Mouse (Mus musculus): ENCODE results near the gene Rap1b. TPM values are rescaled to one million over a fixed set of nuclear protein-coding genes. Genes with fewer than 3 reads are reported as not detected.

The Rap1b gene
- polyA plus RNA-seq, 1 experiment from 2014 or later: 87.0 TPM

GRCm38 (mm10) chr10:117864251-117864650 lies 18.4 kb upstream of the Rap1b start:
- H3K9me3 ChIP-seq (replicated peaks; ENCODE audit: control insufficient read depth, low read length): no peaks in the 10 kb centered on the region
- no peak overlapping the region for H3K9ac ChIP-seq (ENCODE audit: low read depth, low read length)
- WGBS (ENCODE audit: insufficient replicate concordance): 42% methylated on average over 4 of the region's 4 CpGs
- ATAC-seq (ENCODE audit: low read depth): no peak
- no peak overlapping the region for H3K4me3 ChIP-seq (ENCODE audit: low read depth, low read length)
- H3K27me3 ChIP-seq (ENCODE audit: control insufficient read depth, insufficient read depth, low read depth, low read length): no peaks in the 10 kb centered on the region
- H3K36me3 ChIP-seq (ENCODE audit: control insufficient read depth, insufficient read depth): no peaks in the 10 kb centered on the region
- no peak overlapping the region for H3K27ac ChIP-seq (ENCODE audit: low read length)
- H3K4me1 ChIP-seq (ENCODE audit: control insufficient read depth, low read depth, low read length): no peaks in the 10 kb centered on the region
- no peak overlapping the region for H3K4me2 ChIP-seq (ENCODE audit: low read depth, low read length)

DNA sequence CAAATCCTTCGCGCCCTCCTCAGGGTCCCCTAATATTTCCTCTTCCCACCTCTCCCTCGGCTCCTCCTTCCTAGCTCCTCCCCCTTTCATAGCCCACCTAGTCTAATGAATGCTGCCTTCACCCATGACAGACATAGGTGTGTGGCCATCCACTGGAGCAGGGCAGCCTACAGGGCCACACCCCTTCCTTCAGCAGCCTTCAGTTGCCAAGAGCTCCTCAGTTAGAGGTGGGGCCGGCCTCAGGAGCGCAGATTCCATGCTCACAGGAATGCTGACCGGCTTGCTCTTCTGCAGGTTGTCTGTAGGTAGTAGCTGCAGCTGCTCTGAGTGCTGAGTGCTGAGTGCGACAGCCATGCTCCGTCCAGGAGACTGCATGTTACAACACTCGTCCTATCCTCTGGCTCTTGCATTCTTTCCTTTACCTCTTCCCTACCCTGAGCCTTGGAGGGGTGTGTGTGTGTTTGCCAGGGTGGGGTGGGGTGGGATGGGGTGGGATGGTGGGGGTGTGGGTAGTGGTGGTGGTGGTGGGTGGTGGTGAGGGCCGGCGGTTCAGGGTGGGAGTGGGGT lies 16.3 kb upstream of the Rap1b start:
- WGBS (ENCODE audit: insufficient replicate concordance): 69% methylated on average over 11 of the region's 11 CpGs
- Histone ChIP-seq H3K4me1 (ENCODE audit: control insufficient read depth, low read depth, low read length) (no peaks in the 10 kb centered on the region), H3K4me3 (ENCODE audit: low read depth, low read length) (no peak overlapping the region), H3K36me3 (ENCODE audit: control insufficient read depth, insufficient read depth) (no peaks in the 10 kb centered on the region), H3K9ac (ENCODE audit: low read depth, low read length) (no peak overlapping the region), H3K9me3 (replicated peaks; ENCODE audit: control insufficient read depth, low read length) (no peaks in the 10 kb centered on the region), H3K4me2 (ENCODE audit: low read depth, low read length) (no peak overlapping the region), H3K27me3 (ENCODE audit: control insufficient read depth, insufficient read depth, low read depth, low read length) (no peaks in the 10 kb centered on the region), H3K27ac (ENCODE audit: low read length) (no peak overlapping the region)
- no peak for ATAC-seq (ENCODE audit: low read depth)

GRCm38 (mm10) chr10:117860958-117861357 lies 15.1 kb upstream of the Rap1b start:
- H3K36me3 ChIP-seq (ENCODE audit: control insufficient read depth, insufficient read depth): no peaks in the 10 kb centered on the region
- peak overlapping the region; percentile 22 for H3K27ac ChIP-seq (ENCODE audit: low read length)
- WGBS (ENCODE audit: insufficient replicate concordance): 20% methylated on average over 16 of the region's 16 CpGs
- no peaks in the 10 kb centered on the region for H3K9me3 ChIP-seq (replicated peaks; ENCODE audit: control insufficient read depth, low read length)
- peak overlapping the region; percentile 39; the same call in 1 of the 2 replicates for H3K4me2 ChIP-seq (ENCODE audit: low read depth, low read length)
- H3K4me1 ChIP-seq (ENCODE audit: control insufficient read depth, low read depth, low read length): no peaks in the 10 kb centered on the region; the same call in 1 of the 2 replicates
- H3K9ac ChIP-seq (ENCODE audit: low read depth, low read length): no peak overlapping the region
- no peak overlapping the region for H3K4me3 ChIP-seq (ENCODE audit: low read depth, low read length)
- ATAC-seq (ENCODE audit: low read depth): peak; percentile 73
- H3K27me3 ChIP-seq (ENCODE audit: control insufficient read depth, insufficient read depth, low read depth, low read length): no peaks in the 10 kb centered on the region

DNA sequence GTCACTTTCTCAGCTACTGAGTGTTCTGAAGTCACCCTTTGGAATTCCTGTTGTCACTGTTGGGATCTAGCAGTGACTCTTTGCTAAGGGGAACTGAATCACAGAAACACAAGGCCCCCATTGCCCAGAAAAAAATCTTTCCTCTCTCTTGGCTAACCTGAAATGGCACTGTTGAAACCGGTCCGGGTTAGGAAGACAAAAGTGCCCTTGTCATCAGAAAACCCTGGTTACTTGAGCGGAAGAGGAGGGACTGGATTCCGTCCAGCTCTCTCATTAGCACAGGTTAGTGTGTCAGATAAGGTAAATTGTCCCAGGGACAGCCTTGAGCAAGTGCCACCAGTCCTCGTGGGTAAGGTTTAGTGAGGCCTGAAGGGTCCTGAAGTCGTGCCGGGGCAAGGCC lies 14.5 kb upstream of the Rap1b start:
- peak overlapping the region; percentile 22 for H3K27ac ChIP-seq (ENCODE audit: low read length)
- peak; percentile 15; the same call in 1 of the 2 replicates for ATAC-seq (ENCODE audit: low read depth)

DNA sequence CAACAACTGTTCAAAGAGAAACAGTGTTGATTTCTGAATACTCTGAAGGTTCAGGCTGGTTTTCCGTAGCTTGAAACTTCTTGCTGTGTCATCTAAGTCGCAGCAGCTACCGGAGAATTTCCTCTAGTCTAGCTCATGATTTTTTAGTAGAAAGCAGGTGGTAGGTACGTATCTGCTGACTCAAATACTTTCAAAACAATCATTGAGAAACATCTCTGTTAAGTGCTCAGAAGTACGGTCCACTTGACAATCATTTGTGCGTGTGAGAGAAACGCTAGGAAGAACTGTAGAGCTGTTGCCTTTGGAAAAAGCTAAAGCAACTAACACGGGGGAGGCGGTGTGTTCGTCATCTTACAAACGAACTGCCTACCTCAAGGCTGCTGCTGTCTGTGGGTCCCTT lies 14.0 kb upstream of the Rap1b start:
- Histone ChIP-seq H3K4me1 (ENCODE audit: control insufficient read depth, low read depth, low read length) (no peaks in the 10 kb centered on the region; the same call in 1 of the 2 replicates), H3K4me2 (ENCODE audit: low read depth, low read length) (no peak overlapping the region), H3K36me3 (ENCODE audit: control insufficient read depth, insufficient read depth) (no peaks in the 10 kb centered on the region), H3K9me3 (replicated peaks; ENCODE audit: control insufficient read depth, low read length) (no peaks in the 10 kb centered on the region), H3K4me3 (ENCODE audit: low read depth, low read length) (no peak overlapping the region), H3K27me3 (ENCODE audit: control insufficient read depth, insufficient read depth, low read depth, low read length) (no peaks in the 10 kb centered on the region), H3K27ac (ENCODE audit: low read length) (no peak overlapping the region), H3K9ac (ENCODE audit: low read depth, low read length) (no peak overlapping the region)
- ATAC-seq (ENCODE audit: low read depth): no peak
- WGBS (ENCODE audit: insufficient replicate concordance): 62% methylated on average over 11 of the region's 11 CpGs

More for the DNA sequence above, 14.5 kb upstream of the Rap1b start:
- WGBS (ENCODE audit: insufficient replicate concordance): 52% methylated on average over 7 of the region's 7 CpGs
- Histone ChIP-seq H3K27me3 (ENCODE audit: control insufficient read depth, insufficient read depth, low read depth, low read length) (no peaks in the 10 kb centered on the region), H3K4me2 (ENCODE audit: low read depth, low read length) (no peak overlapping the region), H3K9ac (ENCODE audit: low read depth, low read length) (no peak overlapping the region), H3K4me3 (ENCODE audit: low read depth, low read length) (no peak overlapping the region), H3K9me3 (replicated peaks; ENCODE audit: control insufficient read depth, low read length) (no peaks in the 10 kb centered on the region), H3K36me3 (ENCODE audit: control insufficient read depth, insufficient read depth) (no peaks in the 10 kb centered on the region), H3K4me1 (ENCODE audit: control insufficient read depth, low read depth, low read length) (no peaks in the 10 kb centered on the region; the same call in 1 of the 2 replicates)

- no peak overlapping the region for H3K4me2 ChIP-seq (ENCODE audit: low read depth, low read length)
- no peaks in the 10 kb centered on the region for H3K36me3 ChIP-seq (ENCODE audit: control insufficient read depth, insufficient read depth)
- H3K27ac ChIP-seq (ENCODE audit: low read length): no peak overlapping the region
- no peak overlapping the region for H3K9ac ChIP-seq (ENCODE audit: low read depth, low read length)
- no peaks in the 10 kb centered on the region for H3K9me3 ChIP-seq (replicated peaks; ENCODE audit: control insufficient read depth, low read length)
- no peaks in the 10 kb centered on the region for H3K27me3 ChIP-seq (ENCODE audit: control insufficient read depth, insufficient read depth, low read depth, low read length)
- H3K4me3 ChIP-seq (ENCODE audit: low read depth, low read length): no peak overlapping the region
- H3K4me1 ChIP-seq (ENCODE audit: control insufficient read depth, low read depth, low read length): no peaks in the 10 kb centered on the region; the same call in 1 of the 2 replicates
- ATAC-seq (ENCODE audit: low read depth): no peak
- 69% methylated on average over 5 of the region's 5 CpGs for WGBS (ENCODE audit: insufficient replicate concordance)
These were observed 12.4 kb upstream of the Rap1b start for GRCm38 (mm10) chr10:117858241-117858640.

DNA sequence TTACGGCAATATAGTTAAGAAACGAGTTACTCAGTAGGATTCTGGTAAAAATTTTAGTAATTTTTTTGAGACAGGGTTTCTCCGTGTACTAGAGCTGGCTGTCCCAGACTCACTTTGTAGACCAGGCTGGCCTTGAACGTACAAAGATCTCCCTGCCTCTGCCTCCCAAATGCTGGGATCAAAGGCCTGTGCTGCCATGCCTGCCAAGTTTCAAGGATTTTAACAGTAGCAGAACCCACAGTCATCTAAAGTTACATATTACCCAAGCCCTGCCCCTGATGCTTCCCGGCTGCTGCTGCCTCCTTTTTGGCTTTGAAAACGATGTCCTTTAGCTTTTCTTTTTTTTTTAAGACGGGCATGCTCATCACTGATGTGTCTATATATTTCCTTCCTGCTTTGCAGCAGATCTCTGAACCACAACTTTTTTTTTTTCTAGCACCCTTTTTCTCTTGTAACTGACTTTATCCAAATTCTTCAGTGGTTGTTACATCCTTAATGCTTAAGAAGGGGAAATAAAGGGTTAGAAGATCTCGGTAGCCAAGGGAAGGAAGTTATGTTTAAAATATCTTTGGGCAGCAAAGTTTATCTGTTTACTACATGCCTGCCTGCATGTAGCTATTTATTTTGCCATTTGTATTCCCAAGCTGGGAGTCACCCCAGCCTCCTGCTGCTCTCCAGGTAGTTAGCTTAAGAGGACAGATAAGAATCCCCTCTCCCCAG lies 10.3 kb upstream of the Rap1b start:
- H3K4me3 ChIP-seq (ENCODE audit: low read depth, low read length): no peak overlapping the region
- H3K4me1 ChIP-seq (ENCODE audit: control insufficient read depth, low read depth, low read length): no peaks in the 10 kb centered on the region; the same call in 1 of the 2 replicates
- H3K27me3 ChIP-seq (ENCODE audit: control insufficient read depth, insufficient read depth, low read depth, low read length): no peaks in the 10 kb centered on the region
- H3K27ac ChIP-seq (ENCODE audit: low read length): peak overlapping the region; percentile 35; the same call in 1 of the 2 replicates
- H3K9me3 ChIP-seq (replicated peaks; ENCODE audit: control insufficient read depth, low read length): no peaks in the 10 kb centered on the region
- 15% methylated on average over 8 of the region's 8 CpGs for WGBS (ENCODE audit: insufficient replicate concordance)
- ATAC-seq (ENCODE audit: low read depth): no peak
- H3K4me2 ChIP-seq (ENCODE audit: low read depth, low read length): no peak overlapping the region
- H3K9ac ChIP-seq (ENCODE audit: low read depth, low read length): no peak overlapping the region
- H3K36me3 ChIP-seq (ENCODE audit: control insufficient read depth, insufficient read depth): no peaks in the 10 kb centered on the region

- Histone ChIP-seq H3K4me1 (ENCODE audit: control insufficient read depth, low read depth, low read length) (no peaks in the 10 kb centered on the region; the same call in 1 of the 2 replicates), H3K9me3 (replicated peaks; ENCODE audit: control insufficient read depth, low read length) (no peaks in the 10 kb centered on the region), H3K27me3 (ENCODE audit: control insufficient read depth, insufficient read depth, low read depth, low read length) (no peaks in the 10 kb centered on the region), H3K4me3 (ENCODE audit: low read depth, low read length) (no peak overlapping the region), H3K9ac (ENCODE audit: low read depth, low read length) (no peak overlapping the region), H3K4me2 (ENCODE audit: low read depth, low read length) (no peak overlapping the region), H3K36me3 (ENCODE audit: control insufficient read depth, insufficient read depth) (no peaks in the 10 kb centered on the region), H3K27ac (ENCODE audit: low read length) (no peak overlapping the region)
- 76% methylated on average over 10 of the region's 10 CpGs for WGBS (ENCODE audit: insufficient replicate concordance)
- no peak for ATAC-seq (ENCODE audit: low read depth)
These were observed 6.9 kb upstream of the Rap1b start for GRCm38 (mm10) chr10:117852648-117853192.

DNA sequence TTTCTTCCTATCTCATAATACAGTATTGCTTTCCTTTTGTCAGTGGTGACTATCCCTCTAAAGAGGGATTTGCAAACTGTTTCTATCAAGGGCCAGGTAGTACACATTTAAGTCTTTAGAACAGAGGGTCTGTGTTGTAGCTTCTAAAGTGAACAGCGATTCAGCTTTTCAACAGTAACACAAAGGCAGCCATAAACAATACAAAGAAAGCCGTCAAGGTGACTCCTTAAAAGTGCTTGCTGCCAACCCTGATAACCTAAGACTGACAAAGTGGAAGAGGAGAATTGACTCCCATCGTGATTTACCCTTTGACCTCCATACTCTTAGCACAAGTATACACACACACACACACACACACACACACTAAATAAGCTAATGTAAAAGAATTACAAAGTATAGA lies 3.1 kb upstream of the Rap1b start:
- 50% methylated on average over 3 of the region's 3 CpGs for WGBS (ENCODE audit: insufficient replicate concordance)
- no peak overlapping the region for H3K9ac ChIP-seq (ENCODE audit: low read depth, low read length)
- peaks cover 10% of the 10 kb centered on the region for H3K4me1 ChIP-seq (ENCODE audit: control insufficient read depth, low read depth, low read length)
- no peak overlapping the region for H3K4me3 ChIP-seq (ENCODE audit: low read depth, low read length)
- no peaks in the 10 kb centered on the region for H3K36me3 ChIP-seq (ENCODE audit: control insufficient read depth, insufficient read depth)
- no peak overlapping the region for H3K4me2 ChIP-seq (ENCODE audit: low read depth, low read length)
- H3K27me3 ChIP-seq (ENCODE audit: control insufficient read depth, insufficient read depth, low read depth, low read length): 0 out of 2 replicates have a peak, but pooled peaks cover 2% of the 10 kb centered on the region
- H3K9me3 ChIP-seq (replicated peaks; ENCODE audit: control insufficient read depth, low read length): no peaks in the 10 kb centered on the region
- ATAC-seq (ENCODE audit: low read depth): no peak
- no peak overlapping the region for H3K27ac ChIP-seq (ENCODE audit: low read length)

All from liver, embryonic 16.5 days (tissue).